Mouse (Mus musculus) ES-Bruce4 (cell line): ENCODE measurements around the gene Tpmt.

Source experiments
- CTCF ChIP-seq: IDR thresholded peaks from one replicate; pipeline ENCODE4 v1.8.1; 2011; ENCODE audit warnings: low read depth, low read length
- EP300 ChIP-seq: IDR thresholded peaks from 2 replicates; pipeline ENCODE4 v1.6.1; 2011; ENCODE audit warnings: low read depth, low read length; ENCODE audit not compliant: insufficient read depth
- POLR2A ChIP-seq: IDR thresholded peaks from one replicate; pipeline ENCODE4 v1.8.1; 2011; ENCODE audit warnings: low read length; ENCODE audit not compliant: insufficient read depth

GRCm38 (mm10) chr13:47070329-47071080, 26.0 kb upstream of the Tpmt start:
- no peak for TF ChIP-seq CTCF
- no peak for TF ChIP-seq EP300
- TF ChIP-seq POLR2A: no peak
